Mouse (Mus musculus) ES-Bruce4 (cell line): ENCODE measurements around the gene Ppm1a.
A peak's percentile ranks its signal among the peaks of the same experiment; 100 is the strongest.

Source experiments
- CTCF ChIP-seq: IDR thresholded peaks from one replicate; pipeline ENCODE4 v1.8.1; 2011; ENCODE audit warnings: low read depth, low read length
- EP300 ChIP-seq: IDR thresholded peaks from 2 replicates; pipeline ENCODE4 v1.6.1; 2011; ENCODE audit warnings: low read depth, low read length; ENCODE audit not compliant: insufficient read depth
- POLR2A ChIP-seq: IDR thresholded peaks from one replicate; pipeline ENCODE4 v1.8.1; 2011; ENCODE audit warnings: low read length; ENCODE audit not compliant: insufficient read depth

DNA sequence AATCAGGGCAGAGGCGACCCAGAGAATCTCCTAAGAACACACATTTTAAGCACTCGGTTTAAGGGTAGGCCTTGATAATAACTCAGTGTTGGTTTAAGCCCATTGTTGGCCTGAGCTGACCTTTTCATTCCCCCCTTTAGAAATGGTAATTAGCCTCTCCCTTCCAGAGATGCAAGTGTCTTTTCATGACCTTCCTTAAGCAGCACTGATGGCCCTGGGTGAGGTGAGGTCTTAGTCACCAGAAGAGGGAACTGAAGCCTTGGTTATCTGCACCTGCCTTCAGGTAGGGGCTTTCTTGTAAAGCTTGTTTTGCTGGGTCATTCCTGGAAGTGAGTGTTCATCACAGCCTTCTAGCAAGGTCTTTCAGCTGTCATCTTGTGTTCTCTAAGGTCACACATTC lies 23.1 kb upstream of the Ppm1a start:
- TF ChIP-seq POLR2A (no peak), CTCF (peak; percentile 9), EP300 (peak; percentile 95)
